Mouse (Mus musculus) ES-E14 (cell line): ENCODE measurements at regions not wholly inside any gene's neighbourhood (a gene's known extent, or its start where the extent isn't known, plus 50 kb on each side); places are given as distances from the start of the nearest gene placed in this dataset.

Source experiments
- DNase-seq: peaks from one replicate; pipeline ENCODE4 v3.0.0-alpha.2; 2013; ENCODE audit warnings: low read depth, low spot score
- H3K27ac ChIP-seq: 2 replicates; pipeline ENCODE4 v1.5.1; 2012; ENCODE audit warnings: low read depth, mild to moderate bottlenecking, low read length, moderate library complexity, mixed read lengths; ENCODE audit not compliant: poor library complexity, insufficient read depth, severe bottlenecking
- H3K36me3 ChIP-seq: 2 replicates; pipeline ENCODE4 v1.6.1; 2012; ENCODE audit warnings: mild to moderate bottlenecking, low read length, moderate library complexity, mixed read lengths; ENCODE audit not compliant: control insufficient read depth, poor library complexity, insufficient read depth, severe bottlenecking
- H3K4me1 ChIP-seq, 2 experiments: fragments of 150-350 bp in 1 of 2; sonication (generic) in 1 of 2; 2 replicates each; pipeline ENCODE4 v1.6.1; 2012; ENCODE audit warnings: low read length in 2 of 2, mild to moderate bottlenecking in 1 of 2, mixed read lengths in 1 of 2; ENCODE audit not compliant: control insufficient read depth in 2 of 2, insufficient read depth in 2 of 2, poor library complexity in 1 of 2
- H3K4me3 ChIP-seq, 2 experiments: fragments of 150-350 bp in 1 of 2; sonication (generic) in 1 of 2; 2 replicates each; pipeline ENCODE4 v1.5.1; 2012; ENCODE audit warnings: low read length in 2 of 2, low read depth in 1 of 2, mild to moderate bottlenecking in 1 of 2, mixed read lengths in 1 of 2; ENCODE audit not compliant: insufficient read depth in 1 of 2, poor library complexity in 1 of 2, severe bottlenecking in 1 of 2
- H3K9ac ChIP-seq: 2 replicates; pipeline ENCODE4 v1.6.1; 2012; ENCODE audit warnings: low read depth, mild to moderate bottlenecking, low read length, mixed read lengths; ENCODE audit not compliant: poor library complexity, insufficient read depth, severe bottlenecking
- H3K9me3 ChIP-seq: fragments of 150-350 bp; sonication (generic); 2 replicates; pipeline ENCODE4 v1.6.1; 2012; ENCODE audit warnings: low read depth, mild to moderate bottlenecking, low read length; ENCODE audit not compliant: control insufficient read depth, insufficient read depth
- CHD2 ChIP-seq: IDR thresholded peaks from 2 replicates; pipeline ENCODE4 v1.6.1; 2014; ENCODE audit warnings: mild to moderate bottlenecking, low read depth, low read length, inconsistent platforms
- HCFC1 ChIP-seq: IDR thresholded peaks from 2 replicates; pipeline ENCODE4 v1.6.1; 2012; ENCODE audit warnings: low read length, inconsistent platforms, borderline replicate concordance; ENCODE audit not compliant: insufficient read depth
- MAFK ChIP-seq: IDR thresholded peaks from 2 replicates; pipeline ENCODE4 v1.6.1; 2014; ENCODE audit warnings: mild to moderate bottlenecking, low read depth, low read length, inconsistent platforms; ENCODE audit not compliant: insufficient read depth
- ZC3H11A ChIP-seq: IDR thresholded peaks from 2 replicates; pipeline ENCODE4 v1.6.1; 2012; ENCODE audit warnings: low read depth, mild to moderate bottlenecking, inconsistent platforms, low read length, borderline replicate concordance
- ZNF384 ChIP-seq: IDR thresholded peaks from 2 replicates; pipeline ENCODE4 v1.6.1; 2012; ENCODE audit warnings: low read depth, low read length, inconsistent platforms
- in situ Hi-C, 2 experiments: fragments of 600-800 bp; cut with MboI; formaldehyde crosslinking; loops; one replicate each; pipeline ENCODE4 v1.15.1; 2025; ENCODE audit warnings: low sequenced_read_pairs in 2 of 2, inconsistent platforms in 1 of 2; ENCODE audit not compliant: unreplicated experiment in 2 of 2

- no peak overlapping the region for H3K27ac ChIP-seq
- TF ChIP-seq HCFC1 (no peak), ZNF384 (no peak), MAFK (no peak), CHD2 (no peak), ZC3H11A (no peak)
- H3K9me3 ChIP-seq = no peaks in the 10 kb centered on the region
- H3K4me3 ChIP-seq = no peak overlapping the region
- in situ Hi-C loops = no loop called here
- H3K9ac ChIP-seq = no peak overlapping the region
- no peaks in the 10 kb centered on the region for H3K36me3 ChIP-seq
- no peak for DNase-seq
- H3K4me1 ChIP-seq = peaks cover 6 to 15% of the 10 kb centered on the region in 2 experiments; a peak in 3 of 4 replicates
These were observed 216.8 kb upstream of the Camk1g start for GRCm38 (mm10) chr1:193586896-193587295.

- peaks cover 6 to 10% of the 10 kb centered on the region in 2 experiments; a peak in 3 of 4 replicates for H3K4me1 ChIP-seq
- no peak overlapping the region for H3K9ac ChIP-seq
- H3K9me3 ChIP-seq = no peaks in the 10 kb centered on the region
- in situ Hi-C loops = no loop called here
- no peak overlapping the region for H3K27ac ChIP-seq
- H3K36me3 ChIP-seq = no peaks in the 10 kb centered on the region
- TF ChIP-seq HCFC1 (no peak), CHD2 (no peak), MAFK (no peak), ZC3H11A (no peak), ZNF384 (no peak)
- no peak for DNase-seq
- no peak overlapping the region for H3K4me3 ChIP-seq
These were observed 213.7 kb upstream of the Camk1g start for GRCm38 (mm10) chr1:193583791-193584190.

- TF ChIP-seq CHD2 (no peak), ZNF384 (no peak), MAFK (no peak), HCFC1 (no peak), ZC3H11A (no peak)
- Histone ChIP-seq H3K27ac (no peak overlapping the region), H3K36me3 (no peaks in the 10 kb centered on the region), H3K9me3 (no peaks in the 10 kb centered on the region), H3K9ac (no peak overlapping the region), H3K4me1 (no peaks in the 10 kb centered on the region; a peak in 1 of 4 replicates), H3K4me3 (no peak overlapping the region)
- in situ Hi-C loops = no loop called here
- DNase-seq = no peak
These were observed 210.3 kb upstream of the Camk1g start for GRCm38 (mm10) chr1:193580393-193580792.

GRCm38 (mm10) chr1:193579671-193580070 is 209.6 kb upstream of the Camk1g start:
- Histone ChIP-seq H3K9ac (no peak overlapping the region), H3K4me3 (no peak overlapping the region), H3K27ac (no peak overlapping the region), H3K36me3 (no peaks in the 10 kb centered on the region), H3K4me1 (no peaks in the 10 kb centered on the region; a peak in 1 of 4 replicates), H3K9me3 (no peaks in the 10 kb centered on the region)
- no peak for TF ChIP-seq MAFK
- no peak for TF ChIP-seq HCFC1
- TF ChIP-seq ZC3H11A = no peak
- no peak for TF ChIP-seq CHD2
- in situ Hi-C loops = no loop called here
- DNase-seq = no peak

GRCm38 (mm10) chr1:193578661-193579175 is 208.6 kb upstream of the Camk1g start:
- Histone ChIP-seq H3K9me3 (no peaks in the 10 kb centered on the region), H3K9ac (no peak overlapping the region), H3K27ac (no peak overlapping the region), H3K4me1 (no peaks in the 10 kb centered on the region; a peak in 1 of 4 replicates), H3K36me3 (no peaks in the 10 kb centered on the region), H3K4me3 (no peak overlapping the region)
- no peak for DNase-seq
- in situ Hi-C loops = no loop called here
- no peak for TF ChIP-seq HCFC1
- no peak for TF ChIP-seq MAFK
- no peak for TF ChIP-seq ZC3H11A
- TF ChIP-seq CHD2 = no peak
- no peak for TF ChIP-seq ZNF384
